Mouse (Mus musculus) kidney, embryonic 14.5 days (tissue): ENCODE data around the gene Tnfsf9. TPM values are rescaled to one million over a fixed set of nuclear protein-coding genes. Genes with fewer than 3 reads are reported as not detected.
"Not testable (repeated sequence)": the region's sequence is repeated elsewhere in the genome, so short reads cannot be mapped to it uniquely, and the experiment has no call there.

ENCODE experiments used
- ATAC-seq: fragments of 200-750 bp; cut with Nextera tagmentation; 2 replicates; pipeline ENCODE4 v1.8.0; 2017; ENCODE audit warnings: moderate number of reproducible peaks, mild to moderate bottlenecking, moderate TSS enrichment, moderate library complexity; ENCODE audit not compliant: low FRiP score, low TSS enrichment
- H3K27ac ChIP-seq: fragments of 300-500 bp; sonication (generic); 2 replicates; pipeline ENCODE4 v1.5.1; 2014; ENCODE audit warnings: low read depth, mild to moderate bottlenecking, low read length, moderate library complexity, mixed read lengths
- H3K27me3 ChIP-seq: fragments of 300-500 bp; sonication (generic); 2 replicates; pipeline ENCODE4 v1.6.1; 2014; ENCODE audit warnings: mild to moderate bottlenecking, low read length; ENCODE audit not compliant: control insufficient read depth, insufficient read depth
- H3K36me3 ChIP-seq: fragments of 300-500 bp; sonication (generic); 2 replicates; pipeline ENCODE4 v1.6.1; 2014; ENCODE audit warnings: low read length, mixed read lengths; ENCODE audit not compliant: control insufficient read depth, insufficient read depth
- H3K4me1 ChIP-seq: fragments of 300-500 bp; sonication (generic); 2 replicates; pipeline ENCODE4 v1.6.1; 2014; ENCODE audit warnings: low read length, mixed read lengths; ENCODE audit not compliant: control insufficient read depth, insufficient read depth
- H3K4me2 ChIP-seq: fragments of 300-500 bp; sonication (generic); replicated peaks from 2 replicates; pipeline ENCODE4 v1.6.1; 2014; ENCODE audit warnings: low read depth, mild to moderate bottlenecking, low read length
- H3K4me3 ChIP-seq: fragments of 300-500 bp; sonication (generic); 2 replicates; pipeline ENCODE4 v1.5.1; 2014; ENCODE audit warnings: mild to moderate bottlenecking, low read length
- H3K9ac ChIP-seq: fragments of 300-500 bp; sonication (generic); 2 replicates; pipeline ENCODE4 v1.6.1; 2014; ENCODE audit warnings: low read depth, mild to moderate bottlenecking, low read length, moderate library complexity
- H3K9me3 ChIP-seq: fragments of 300-500 bp; sonication (generic); 2 replicates; pipeline ENCODE4 v1.6.1; 2016; ENCODE audit warnings: low read length; ENCODE audit not compliant: control insufficient read depth
- WGBS: fragments of 180-500 bp; shearing (Covaris S2); extraction: QIAGEN DNeasy Blood & Tissue Kit; methylation state at CpG from one replicate; pipeline ENCODE4 v1.1.7; 2014; 5-methylcytosine and 5-hydroxymethylcytosine counted together
- polyA plus RNA-seq: library from polyadenylated mRNA; unstranded; fragments of >200 nt; fragmentation: Nextera tagmentation; extraction: Ambion mirVana; gene quantifications from 2 replicates; pipeline ENCODE4 v1.2.1, GENCODE M21; 2014

Tnfsf9 gene
- polyA plus RNA-seq, 1 experiment from 2014 or later: 10.1 TPM

DNA sequence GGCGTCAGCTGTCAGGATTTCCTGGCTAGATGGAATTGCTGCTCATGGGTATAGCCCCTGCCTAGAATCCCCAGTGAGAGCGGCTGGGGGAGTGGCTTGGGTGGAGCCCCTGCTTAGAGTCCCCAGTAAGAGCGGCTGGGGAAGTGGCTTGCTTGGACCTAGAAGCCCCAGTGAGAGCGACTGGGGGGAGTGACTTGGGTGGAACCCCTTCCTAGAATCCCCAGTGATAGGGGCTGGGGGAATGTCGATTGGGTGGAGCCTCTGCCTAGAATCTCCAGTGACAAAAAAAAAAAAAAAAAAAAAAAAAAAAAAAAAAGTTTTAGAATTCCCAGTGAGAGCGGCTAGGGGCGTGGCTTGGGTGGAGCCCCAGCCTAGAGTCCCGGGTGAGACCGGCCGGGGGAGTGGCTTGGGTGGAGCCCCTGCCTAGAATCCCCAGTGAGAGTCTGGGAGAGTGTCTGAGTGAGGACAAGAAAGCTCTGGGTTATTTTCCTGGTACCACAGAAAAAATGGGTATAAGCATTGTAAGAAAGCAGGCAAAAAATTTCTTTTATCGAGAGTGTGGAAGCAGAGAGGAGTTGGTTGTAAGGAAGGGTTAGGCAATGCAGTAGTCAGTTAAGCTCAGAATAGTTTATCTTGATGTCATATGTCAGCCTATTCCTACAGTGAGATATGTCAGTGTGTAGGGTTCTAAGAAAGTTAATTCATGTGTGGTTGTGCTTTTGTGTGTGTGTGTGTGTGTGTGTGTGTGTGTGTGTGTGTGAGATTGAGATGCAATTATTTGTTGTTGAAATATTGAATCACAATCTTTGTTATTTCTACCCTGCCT is 13.6 kb downstream of the Tnfsf9 start:
- H3K4me1 ChIP-seq: no peaks in the 10 kb centered on the region
- no peak overlapping the region for H3K9ac ChIP-seq
- no peaks in the 10 kb centered on the region for H3K36me3 ChIP-seq
- H3K4me2 ChIP-seq: peak overlapping the region; percentile 26
- WGBS: under 1% methylated on average over 11 of the region's 11 CpGs
- no peak overlapping the region for H3K27ac ChIP-seq
- peak; percentile 95 for ATAC-seq
- no peak overlapping the region for H3K4me3 ChIP-seq
- H3K9me3 ChIP-seq: no peaks in the 10 kb centered on the region
- H3K27me3 ChIP-seq: no peaks in the 10 kb centered on the region; the same call in 1 of the 2 replicates

- H3K4me2 ChIP-seq: no peak overlapping the region
- H3K27me3 ChIP-seq: no peaks in the 10 kb centered on the region; the same call in 1 of the 2 replicates
- ATAC-seq: no peak
- no peak overlapping the region for H3K9ac ChIP-seq
- 86% methylated on average over 2 of the region's 2 CpGs for WGBS
- no peak overlapping the region for H3K27ac ChIP-seq
- no peak overlapping the region for H3K4me3 ChIP-seq
- H3K4me1 ChIP-seq: no peaks in the 10 kb centered on the region
- no peaks in the 10 kb centered on the region for H3K36me3 ChIP-seq
- no peaks in the 10 kb centered on the region for H3K9me3 ChIP-seq
Measured at GRCm38 (mm10) chr17:57121856-57122255, 16.7 kb downstream of the Tnfsf9 start.

DNA sequence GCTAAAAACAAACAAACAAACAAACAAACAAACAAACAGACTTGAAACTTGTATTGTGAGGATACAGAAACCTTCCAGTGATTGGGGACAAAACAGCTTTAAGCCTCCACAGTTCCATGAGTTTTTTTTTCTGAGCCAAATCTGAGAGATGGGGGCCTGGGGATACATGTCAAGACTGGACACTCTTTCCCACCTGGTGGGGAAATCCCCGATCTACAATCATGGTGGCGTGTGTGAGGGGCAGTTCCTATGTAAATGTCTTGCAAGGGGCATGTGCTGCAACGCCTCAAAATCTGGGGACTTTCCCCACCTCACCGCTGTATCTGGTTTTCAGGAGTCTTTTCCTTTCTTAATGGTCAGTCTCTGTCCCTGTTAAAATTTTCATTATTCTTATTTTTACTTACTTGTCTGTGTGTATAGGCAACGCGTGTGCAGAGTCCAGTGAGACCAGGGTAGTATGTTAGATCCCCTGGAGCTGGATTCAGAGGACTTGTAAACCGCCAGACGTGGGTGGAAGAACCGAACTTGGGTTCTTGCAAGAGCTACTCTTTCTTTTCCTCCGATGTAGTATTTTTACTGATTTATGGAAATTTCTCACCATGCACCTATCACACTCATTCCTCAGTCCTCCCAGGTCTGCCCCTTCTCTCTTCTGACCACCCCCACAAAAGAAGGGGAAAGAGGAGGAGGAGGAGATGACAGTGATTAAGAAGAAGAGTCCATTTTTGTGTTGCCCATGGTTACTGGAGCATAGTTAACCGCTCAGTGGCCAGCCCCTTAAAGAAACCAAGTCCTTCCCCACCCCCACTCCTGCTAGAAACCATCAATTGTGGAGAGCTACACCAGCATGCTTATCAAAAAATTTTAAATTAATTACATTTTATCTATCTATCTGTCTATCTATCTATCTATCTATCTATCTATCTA is 18.3 kb downstream of the Tnfsf9 start:
- no peaks in the 10 kb centered on the region for H3K4me1 ChIP-seq
- no peak for ATAC-seq
- no peak overlapping the region for H3K4me3 ChIP-seq
- no peak overlapping the region for H3K9ac ChIP-seq
- H3K27ac ChIP-seq: no peak overlapping the region
- WGBS: 85% methylated on average over 11 of the region's 11 CpGs
- no peaks in the 10 kb centered on the region for H3K9me3 ChIP-seq
- no peak overlapping the region for H3K4me2 ChIP-seq
- no peaks in the 10 kb centered on the region for H3K36me3 ChIP-seq
- H3K27me3 ChIP-seq: no peaks in the 10 kb centered on the region; the same call in 1 of the 2 replicates

- Histone ChIP-seq H3K4me3 (no peak overlapping the region), H3K27me3 (no peaks in the 10 kb centered on the region; the same call in 1 of the 2 replicates), H3K4me1 (no peaks in the 10 kb centered on the region), H3K36me3 (no peaks in the 10 kb centered on the region), H3K9me3 (no peaks in the 10 kb centered on the region), H3K27ac (no peak overlapping the region), H3K9ac (no peak overlapping the region), H3K4me2 (no peak overlapping the region)
- no peak for ATAC-seq
- 83% methylated on average over 4 of the region's 4 CpGs for WGBS
Measured at GRCm38 (mm10) chr17:57124792-57125191, 19.7 kb downstream of the Tnfsf9 start.

GRCm38 (mm10) chr17:57125853-57126622 is 20.9 kb downstream of the Tnfsf9 start:
- H3K27ac ChIP-seq: no peak overlapping the region
- no peak for ATAC-seq
- no peaks in the 10 kb centered on the region for H3K9me3 ChIP-seq
- H3K9ac ChIP-seq: no peak overlapping the region
- H3K4me1 ChIP-seq: no peaks in the 10 kb centered on the region
- no peak overlapping the region for H3K4me3 ChIP-seq
- H3K36me3 ChIP-seq: no peaks in the 10 kb centered on the region
- 47% methylated on average over 3 of the region's 3 CpGs for WGBS
- no peak overlapping the region for H3K4me2 ChIP-seq
- H3K27me3 ChIP-seq: no peaks in the 10 kb centered on the region; the same call in 1 of the 2 replicates

DNA sequence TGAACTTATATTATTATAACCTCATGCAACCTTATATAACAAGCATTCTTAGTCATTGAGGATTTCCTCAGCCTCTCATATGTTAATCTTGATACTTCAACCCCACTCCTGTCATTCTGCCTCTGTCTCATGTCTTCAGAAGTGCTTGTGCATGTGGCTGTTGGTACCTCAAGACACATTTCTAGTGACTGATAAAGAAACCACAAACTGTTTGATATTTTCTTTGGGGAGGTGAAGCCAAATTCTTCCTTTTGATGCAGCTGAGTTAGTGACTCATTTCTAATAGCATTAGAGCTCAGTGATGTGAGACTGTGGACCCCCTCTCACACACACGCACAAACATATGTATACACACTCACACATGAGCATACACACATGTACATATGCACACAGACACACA is 26.7 kb downstream of the Tnfsf9 start:
- no peaks in the 10 kb centered on the region for H3K36me3 ChIP-seq
- no peak overlapping the region for H3K4me2 ChIP-seq
- no peaks in the 10 kb centered on the region for H3K27me3 ChIP-seq
- H3K9ac ChIP-seq: no peak overlapping the region
- 93% methylated on average over 1 of the region's 1 CpGs for WGBS
- no peak overlapping the region for H3K27ac ChIP-seq
- ATAC-seq: no peak
- H3K4me1 ChIP-seq: no peaks in the 10 kb centered on the region
- H3K9me3 ChIP-seq: no peaks in the 10 kb centered on the region
- no peak overlapping the region for H3K4me3 ChIP-seq

DNA sequence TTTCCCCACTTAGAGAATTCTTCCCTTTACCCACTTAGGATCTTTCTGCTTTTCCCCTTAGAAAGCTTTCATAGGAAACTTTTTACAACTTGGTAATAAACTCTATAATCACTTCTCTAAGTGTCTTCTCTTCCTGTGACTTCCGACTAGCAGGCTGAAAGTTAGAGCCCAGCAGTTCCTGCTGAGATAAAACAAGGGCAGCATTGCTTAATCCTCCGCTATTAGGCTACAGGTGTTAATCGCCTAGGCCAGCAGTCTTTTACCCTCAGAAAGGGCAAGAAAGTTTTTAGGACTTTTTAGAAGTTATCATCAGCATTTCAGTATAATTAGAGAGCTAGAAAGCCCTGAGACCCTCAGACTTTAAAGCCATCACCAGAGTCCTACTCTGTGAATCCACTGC is 28.9 kb downstream of the Tnfsf9 start:
- not testable (repeated sequence) for H3K36me3 ChIP-seq, H3K9me3 ChIP-seq, ATAC-seq, H3K4me2 ChIP-seq, H3K4me3 ChIP-seq, H3K4me1 ChIP-seq, H3K9ac ChIP-seq, H3K27ac ChIP-seq, H3K27me3 ChIP-seq
- WGBS: 11% methylated on average over 3 of the region's 3 CpGs

DNA sequence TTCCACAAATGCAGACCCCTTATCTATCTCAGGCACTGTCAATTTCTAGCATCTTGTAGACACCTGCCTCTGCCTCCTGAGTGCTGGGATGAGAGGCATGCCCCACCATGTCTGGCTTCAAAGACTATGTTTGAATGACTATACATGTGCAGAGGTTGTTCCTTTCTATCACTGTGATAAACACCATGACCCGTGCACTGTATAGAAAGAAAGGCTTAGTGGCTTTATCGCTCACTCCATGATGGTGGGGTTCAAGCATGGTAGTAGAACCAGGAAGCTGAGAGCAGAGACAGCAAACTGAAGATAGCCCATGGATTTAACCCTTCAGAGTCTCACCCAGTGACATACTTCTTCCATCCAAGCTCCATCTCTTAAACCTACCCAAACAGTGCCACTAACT is 29.6 kb downstream of the Tnfsf9 start:
- Histone ChIP-seq H3K9ac (no peak overlapping the region), H3K9me3 (no peaks in the 10 kb centered on the region), H3K4me3 (no peak overlapping the region), H3K36me3 (no peaks in the 10 kb centered on the region), H3K27me3 (no peaks in the 10 kb centered on the region), H3K4me1 (no peaks in the 10 kb centered on the region), H3K4me2 (no peak overlapping the region), H3K27ac (no peak overlapping the region)
- ATAC-seq: no peak
- WGBS: 72% methylated on average over 2 of the region's 2 CpGs
